Mouse (Mus musculus) gastrocnemius, adult 8-10 months (tissue): Measurements from ENCODE around the gene Ldlrap1. TPM values are rescaled to one million over a fixed set of nuclear protein-coding genes. Genes with fewer than 3 reads are reported as not detected.

Experiments
- DNase-seq, 2 experiments: peaks; one replicate each; pipeline ENCODE4 v3.0.0; 2022; ENCODE audit warnings: low spot score in 2 of 2
- total RNA-seq, 4 experiments: library from RNA; stranded (reverse); gene quantifications; 2 replicates each; pipeline ENCODE4 v1.2.4; 2022

Gene Ldlrap1
- total RNA-seq, 4 experiments from 2014 or later = 4.3 to 7.7 (median 5.3) TPM

- DNase-seq = no peak
Observed at GRCm38 (mm10) chr4:134719489-134719888, 48.3 kb downstream of the Ldlrap1 start.

DNA sequence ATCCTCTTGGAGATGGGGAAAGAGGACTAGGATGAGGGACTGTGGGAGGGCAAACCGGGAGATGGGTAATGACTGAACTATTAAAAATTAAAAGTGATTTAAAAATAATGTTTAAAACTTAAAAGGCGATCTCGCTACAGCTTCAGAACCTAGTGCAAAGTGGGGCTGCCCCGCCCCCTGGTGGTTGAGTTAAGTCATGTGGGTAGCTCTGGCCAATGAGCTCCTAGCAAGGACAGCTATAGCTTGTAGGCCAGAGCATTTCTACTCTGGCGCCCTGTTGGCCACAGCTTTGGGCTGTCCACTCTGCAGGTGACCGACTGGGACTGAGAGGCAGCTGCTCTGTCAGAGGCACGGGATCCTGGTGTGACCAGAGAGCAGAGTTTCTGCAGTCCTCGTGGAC, 53.9 kb downstream of the Ldlrap1 start:
- DNase-seq = peak; percentile 68

DNA sequence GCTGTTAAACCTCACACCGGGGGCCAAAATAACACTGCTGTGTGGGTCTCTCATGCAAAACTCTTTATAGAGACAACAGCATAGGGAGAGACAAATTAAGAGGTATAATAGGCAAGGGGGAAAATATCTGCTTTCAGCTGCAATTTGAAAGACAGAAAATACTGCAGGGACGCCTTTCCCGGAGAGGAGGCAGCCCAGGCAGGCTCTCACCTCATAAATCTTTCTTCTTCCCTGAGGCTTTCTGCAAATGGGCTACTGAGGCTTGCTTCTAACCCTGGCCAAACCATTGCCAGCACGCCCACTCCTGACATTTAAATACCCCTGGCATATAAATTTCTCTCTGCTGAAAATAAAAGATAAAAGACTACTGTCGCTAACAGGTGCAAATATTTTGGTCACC, 62.5 kb downstream of the Ldlrap1 start:
- DNase-seq = no peak

DNA sequence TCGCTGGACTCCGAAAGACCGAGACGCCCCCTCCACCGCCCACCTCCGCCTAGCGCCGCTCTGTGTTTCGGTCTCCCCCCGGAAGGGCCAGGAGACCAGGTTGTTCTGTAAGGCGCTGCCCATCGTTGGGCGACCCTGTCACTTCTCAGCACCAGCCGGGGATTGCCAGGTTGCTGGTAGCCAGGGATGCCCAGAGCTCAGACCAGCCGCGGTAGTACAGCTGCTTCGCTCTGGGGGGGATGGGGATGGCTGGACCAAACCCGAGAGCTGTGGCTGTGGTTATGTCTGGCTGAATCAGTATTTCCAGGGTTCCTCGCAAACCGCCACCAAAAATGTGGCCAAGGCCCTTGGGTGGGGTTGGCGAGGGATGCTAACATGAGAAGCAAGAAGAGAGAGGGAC, 63.2 kb downstream of the Ldlrap1 start:
- DNase-seq = no peak

DNA sequence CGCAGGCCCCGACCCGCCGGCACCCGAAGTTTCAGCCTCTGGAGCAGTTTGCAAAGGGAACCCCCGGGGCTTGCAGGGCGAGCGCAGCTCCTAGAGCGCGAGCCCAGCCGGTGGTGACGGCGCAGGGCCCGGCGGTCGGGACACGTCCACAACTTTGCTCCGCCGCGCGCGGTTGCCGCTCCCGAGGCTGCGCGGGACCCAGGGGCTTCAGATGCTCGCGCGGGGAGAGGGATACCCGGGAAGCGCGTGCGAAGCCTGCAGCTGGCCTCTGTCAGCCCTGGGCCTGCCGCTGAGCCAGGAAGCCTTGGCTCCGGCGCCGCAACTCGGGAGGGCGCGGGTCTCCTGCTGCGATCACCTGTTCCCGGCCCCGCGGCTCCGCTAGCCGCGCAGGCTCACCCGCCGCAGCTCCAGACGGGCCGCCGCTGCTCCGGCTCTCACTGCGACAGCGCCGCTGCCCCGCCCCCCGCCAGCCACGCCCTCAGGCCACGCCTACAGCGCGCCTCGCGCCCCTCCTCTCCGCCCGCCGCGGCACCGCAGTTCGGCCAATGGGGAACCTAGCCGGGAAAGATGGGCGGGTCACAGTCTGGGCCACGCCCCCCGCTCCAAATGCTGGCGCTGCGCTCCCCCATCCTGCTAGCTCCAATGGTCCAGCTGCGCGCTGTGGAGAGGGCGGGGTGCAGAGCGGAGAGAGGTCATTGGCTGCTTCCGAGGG, 63.8 kb downstream of the Ldlrap1 start, which contains the start of gene Man1c1:
Man1c1 (minus strand) TSS at position 456 of the 712 bp plus-strand sequence.
- DNase-seq = peak; percentile 98 to 99

- DNase-seq = peak; percentile 8 to 20
Observed at GRCm38 (mm10) chr4:134702981-134703834, 64.6 kb downstream of the Ldlrap1 start.

DNA sequence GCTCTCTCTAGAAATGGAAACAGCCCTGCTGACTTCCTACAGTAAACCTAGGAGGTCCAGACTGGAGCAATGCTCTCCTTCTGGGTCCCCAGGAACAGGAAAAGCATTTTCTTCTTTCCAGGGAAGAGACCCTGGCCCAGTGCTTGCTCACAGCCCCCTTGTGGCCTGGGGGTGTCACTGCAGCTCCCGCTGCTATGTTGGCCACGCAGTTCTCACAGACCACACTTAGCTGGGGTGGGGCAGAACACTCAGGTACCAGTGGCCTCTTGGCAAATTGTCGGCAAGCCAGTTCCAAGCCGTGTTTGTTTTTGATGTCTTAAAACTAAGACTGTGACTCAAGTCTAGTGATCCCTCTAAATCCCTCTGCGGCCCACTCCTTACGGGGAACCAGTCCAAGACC, 65.9 kb downstream of the Ldlrap1 start:
- peak; percentile 37 to 38 for DNase-seq

- DNase-seq = no peak
Observed at GRCm38 (mm10) chr4:134700911-134701310, 66.9 kb downstream of the Ldlrap1 start.

DNA sequence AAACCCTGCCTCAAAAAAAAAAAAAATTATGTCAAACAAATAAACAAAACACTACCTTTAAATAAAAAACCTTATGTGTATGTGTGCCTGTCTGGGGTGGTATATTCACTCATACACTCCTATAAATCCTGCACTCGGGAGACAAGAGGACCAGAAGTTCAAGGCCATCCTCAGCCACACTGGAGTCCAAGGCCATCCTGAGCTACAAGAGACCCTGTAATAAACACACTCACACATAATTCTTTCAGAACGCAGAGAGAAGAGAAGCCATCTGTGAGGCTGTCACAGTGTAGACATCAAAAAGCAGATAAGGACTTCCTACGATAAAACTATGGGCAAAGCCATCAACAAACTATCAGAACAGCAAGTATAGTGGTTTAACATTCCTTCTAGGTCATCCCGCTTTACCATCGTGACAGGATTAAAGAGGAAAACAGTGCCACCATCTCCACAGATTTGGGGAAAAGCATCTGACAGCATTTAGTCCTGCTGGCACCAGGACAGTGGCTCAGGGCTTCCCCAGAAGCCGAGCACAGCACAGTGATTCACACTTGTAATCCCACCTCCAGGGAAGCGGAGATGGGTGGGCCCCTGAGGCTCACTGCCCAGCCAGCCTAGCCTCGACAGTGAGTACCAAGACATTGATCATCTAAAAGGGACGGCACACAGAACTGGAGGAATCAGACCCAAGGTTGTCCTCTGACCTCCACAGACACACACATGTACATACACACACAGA, 74.5 kb downstream of the Ldlrap1 start:
- DNase-seq = no peak

- DNase-seq = no peak
Observed at GRCm38 (mm10) chr4:134692388-134692787, 75.4 kb downstream of the Ldlrap1 start.

Other genes starting within 250 kb of the Ldlrap1 start
- 100 to 1,000 TPM; 129 to 173 (median 151) TPM for gene Mtfr1l, start 232.6 kb downstream of the Ldlrap1 start, total RNA-seq
- 1 to 10 TPM; 2.8 to 3.8 (median 3.2) TPM for gene Selenon, start 215.9 kb downstream of the Ldlrap1 start, total RNA-seq
- 1 to 10 TPM; 1.8 to 2.7 (median 2.1) TPM for gene Man1c1, start 63.7 kb downstream of the Ldlrap1 start, total RNA-seq
- 10 to 100 TPM; 17.5 to 21.6 (median 19.1) TPM for gene Maco1, start 85.3 kb upstream of the Ldlrap1 start, total RNA-seq
- not detected for gene Rhd, start 96.5 kb upstream of the Ldlrap1 start, total RNA-seq
- 10 to 100 TPM; 26.4 to 33.9 (median 31.7) TPM for gene Tmem50a, start 147.0 kb upstream of the Ldlrap1 start, total RNA-seq
- 100 to 1,000 TPM in 2 of 4 experiments, 10 to 100 TPM in 2; 98.0 to 149 (median 104) TPM for gene Rsrp1, start 155.6 kb upstream of the Ldlrap1 start, total RNA-seq
- 10 to 100 TPM; 33.5 to 45.5 (median 39.6) TPM for gene Syf2, start 162.9 kb upstream of the Ldlrap1 start, total RNA-seq